Mouse (Mus musculus): Measurements from ENCODE around the gene Gm5148. TPM values are rescaled to one million over a fixed set of nuclear protein-coding genes. Genes with fewer than 3 reads are reported as not detected.

Gene Gm5148
- polyA plus RNA-seq, 1 experiment from 2014 or later, result 1.4 TPM

DNA sequence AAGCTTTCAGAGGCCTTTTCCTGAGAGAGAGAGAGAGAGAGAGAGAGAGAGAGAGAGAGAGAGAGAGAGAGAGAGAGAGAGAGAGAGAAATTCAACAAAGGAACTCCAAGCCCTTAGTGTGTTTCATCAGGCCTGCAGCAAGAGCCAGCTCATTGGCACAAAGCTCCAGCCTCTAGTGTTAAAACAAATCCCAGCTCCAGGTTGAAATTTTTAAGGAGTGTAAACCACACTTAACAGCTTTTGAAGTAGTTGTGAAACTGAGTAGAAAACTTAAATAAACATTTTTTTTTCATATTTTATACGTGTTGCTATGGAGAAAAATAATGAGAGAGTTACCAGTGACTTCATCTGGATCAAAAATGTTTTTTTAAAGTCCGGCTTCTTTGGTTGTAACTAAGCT is 7.3 kb downstream of the Gm5148 start:
- Histone ChIP-seq H3K4me3 (ENCODE audit: low read depth, low read length) (no peak overlapping the region), H3K9me3 (replicated peaks; ENCODE audit: control insufficient read depth, low read length) (no peaks in the 10 kb centered on the region), H3K27me3 (ENCODE audit: control insufficient read depth, insufficient read depth, low read length) (peaks cover 7% of the 10 kb centered on the region; the same call in 1 of the 2 replicates), H3K36me3 (ENCODE audit: control insufficient read depth, insufficient read depth, low read length) (no peaks in the 10 kb centered on the region), H3K4me1 (ENCODE audit: control insufficient read depth, insufficient read depth, low read length) (no peaks in the 10 kb centered on the region), H3K27ac (ENCODE audit: low read depth, low read length) (no peak overlapping the region), H3K4me2 (no peak overlapping the region), H3K9ac (ENCODE audit: low read depth, low read length) (no peak overlapping the region)
- WGBS (ENCODE audit: insufficient replicate concordance), result 74% methylated on average over 2 of the region's 2 CpGs
- ATAC-seq (replicated peaks; ENCODE audit: insufficient number of reproducible peaks, low FRiP score, low TSS enrichment), result no peak

DNA sequence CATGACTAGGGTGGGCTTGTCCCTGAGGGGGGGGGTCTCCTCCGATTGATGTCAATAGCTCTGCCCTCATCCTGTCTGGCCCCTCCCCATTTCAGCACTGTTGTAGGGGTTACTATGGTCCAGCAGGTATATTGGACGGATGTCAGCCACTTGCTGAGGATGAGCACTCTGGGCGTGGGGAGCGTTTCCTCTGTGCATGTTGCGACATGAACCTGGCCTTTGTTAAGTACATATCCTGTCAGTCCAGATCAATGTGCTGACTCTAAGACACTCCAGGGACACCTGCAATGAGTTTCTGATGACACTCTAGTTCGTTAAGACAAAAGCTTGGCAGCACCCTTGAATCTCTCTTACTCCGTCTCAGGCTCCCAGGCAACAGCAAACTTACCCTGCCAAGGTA is 8.6 kb downstream of the Gm5148 start:
- H3K4me2 ChIP-seq, result no peak overlapping the region
- H3K27me3 ChIP-seq (ENCODE audit: control insufficient read depth, insufficient read depth, low read length), result no peaks in the 10 kb centered on the region
- H3K9me3 ChIP-seq (replicated peaks; ENCODE audit: control insufficient read depth, low read length), result no peaks in the 10 kb centered on the region
- no peaks in the 10 kb centered on the region for H3K4me1 ChIP-seq (ENCODE audit: control insufficient read depth, insufficient read depth, low read length)
- ATAC-seq (replicated peaks; ENCODE audit: insufficient number of reproducible peaks, low FRiP score, low TSS enrichment), result no peak
- no peak overlapping the region for H3K9ac ChIP-seq (ENCODE audit: low read depth, low read length)
- WGBS (ENCODE audit: insufficient replicate concordance), result 80% methylated on average over 7 of the region's 7 CpGs
- H3K36me3 ChIP-seq (ENCODE audit: control insufficient read depth, insufficient read depth, low read length), result no peaks in the 10 kb centered on the region
- no peak overlapping the region for H3K4me3 ChIP-seq (ENCODE audit: low read depth, low read length)
- H3K27ac ChIP-seq (ENCODE audit: low read depth, low read length), result no peak overlapping the region

- peaks cover 3% of the 10 kb centered on the region; the same call in 1 of the 2 replicates for H3K27me3 ChIP-seq (ENCODE audit: control insufficient read depth, insufficient read depth, low read length)
- no peak overlapping the region for H3K9ac ChIP-seq (ENCODE audit: low read depth, low read length)
- no peaks in the 10 kb centered on the region for H3K36me3 ChIP-seq (ENCODE audit: control insufficient read depth, insufficient read depth, low read length)
- 31% methylated on average over 9 of the region's 9 CpGs for WGBS (ENCODE audit: insufficient replicate concordance)
- H3K27ac ChIP-seq (ENCODE audit: low read depth, low read length), result no peak overlapping the region
- no peaks in the 10 kb centered on the region for H3K4me1 ChIP-seq (ENCODE audit: control insufficient read depth, insufficient read depth, low read length)
- no peak for ATAC-seq (replicated peaks; ENCODE audit: insufficient number of reproducible peaks, low FRiP score, low TSS enrichment)
- H3K4me2 ChIP-seq, result no peak overlapping the region
- no peaks in the 10 kb centered on the region for H3K9me3 ChIP-seq (replicated peaks; ENCODE audit: control insufficient read depth, low read length)
- H3K4me3 ChIP-seq (ENCODE audit: low read depth, low read length), result no peak overlapping the region
Measured at GRCm38 (mm10) chr3:37712501-37712900, 11.8 kb downstream of the Gm5148 start.

GRCm38 (mm10) chr3:37711639-37712038 is 12.7 kb downstream of the Gm5148 start:
- Histone ChIP-seq H3K9me3 (replicated peaks; ENCODE audit: control insufficient read depth, low read length) (no peaks in the 10 kb centered on the region), H3K36me3 (ENCODE audit: control insufficient read depth, insufficient read depth, low read length) (no peaks in the 10 kb centered on the region), H3K4me3 (ENCODE audit: low read depth, low read length) (no peak overlapping the region), H3K27ac (ENCODE audit: low read depth, low read length) (no peak overlapping the region), H3K4me1 (ENCODE audit: control insufficient read depth, insufficient read depth, low read length) (no peaks in the 10 kb centered on the region), H3K27me3 (ENCODE audit: control insufficient read depth, insufficient read depth, low read length) (peaks cover 3% of the 10 kb centered on the region; the same call in 1 of the 2 replicates), H3K9ac (ENCODE audit: low read depth, low read length) (no peak overlapping the region), H3K4me2 (no peak overlapping the region)
- 76% methylated on average over 4 of the region's 4 CpGs for WGBS (ENCODE audit: insufficient replicate concordance)
- ATAC-seq (replicated peaks; ENCODE audit: insufficient number of reproducible peaks, low FRiP score, low TSS enrichment), result no peak

- WGBS (ENCODE audit: insufficient replicate concordance), result 82% methylated on average over 6 of the region's 6 CpGs
- Histone ChIP-seq H3K27ac (ENCODE audit: low read depth, low read length) (no peak overlapping the region), H3K4me3 (ENCODE audit: low read depth, low read length) (no peak overlapping the region), H3K9me3 (replicated peaks; ENCODE audit: control insufficient read depth, low read length) (peaks cover 3% of the 10 kb centered on the region; the same call in 1 of the 2 replicates), H3K36me3 (ENCODE audit: control insufficient read depth, insufficient read depth, low read length) (no peaks in the 10 kb centered on the region), H3K9ac (ENCODE audit: low read depth, low read length) (no peak overlapping the region), H3K4me2 (no peak overlapping the region), H3K4me1 (ENCODE audit: control insufficient read depth, insufficient read depth, low read length) (peaks cover 6% of the 10 kb centered on the region; the same call in 1 of the 2 replicates), H3K27me3 (ENCODE audit: control insufficient read depth, insufficient read depth, low read length) (peaks cover 3% of the 10 kb centered on the region; the same call in 1 of the 2 replicates)
- ATAC-seq (replicated peaks; ENCODE audit: insufficient number of reproducible peaks, low FRiP score, low TSS enrichment), result no peak
Measured at GRCm38 (mm10) chr3:37707801-37708200, 16.5 kb downstream of the Gm5148 start.

GRCm38 (mm10) chr3:37706439-37706838 is 17.9 kb downstream of the Gm5148 start:
- WGBS (ENCODE audit: insufficient replicate concordance), result 74% methylated on average over 4 of the region's 4 CpGs
- H3K9me3 ChIP-seq (replicated peaks; ENCODE audit: control insufficient read depth, low read length), result peaks cover 9% of the 10 kb centered on the region
- peaks cover 3% of the 10 kb centered on the region; the same call in 1 of the 2 replicates for H3K27me3 ChIP-seq (ENCODE audit: control insufficient read depth, insufficient read depth, low read length)
- ATAC-seq (replicated peaks; ENCODE audit: insufficient number of reproducible peaks, low FRiP score, low TSS enrichment), result no peak
- no peak overlapping the region for H3K27ac ChIP-seq (ENCODE audit: low read depth, low read length)
- H3K4me1 ChIP-seq (ENCODE audit: control insufficient read depth, insufficient read depth, low read length), result peaks cover 6% of the 10 kb centered on the region; the same call in 1 of the 2 replicates
- no peak overlapping the region for H3K4me2 ChIP-seq
- no peaks in the 10 kb centered on the region for H3K36me3 ChIP-seq (ENCODE audit: control insufficient read depth, insufficient read depth, low read length)
- H3K4me3 ChIP-seq (ENCODE audit: low read depth, low read length), result no peak overlapping the region
- H3K9ac ChIP-seq (ENCODE audit: low read depth, low read length), result no peak overlapping the region

DNA sequence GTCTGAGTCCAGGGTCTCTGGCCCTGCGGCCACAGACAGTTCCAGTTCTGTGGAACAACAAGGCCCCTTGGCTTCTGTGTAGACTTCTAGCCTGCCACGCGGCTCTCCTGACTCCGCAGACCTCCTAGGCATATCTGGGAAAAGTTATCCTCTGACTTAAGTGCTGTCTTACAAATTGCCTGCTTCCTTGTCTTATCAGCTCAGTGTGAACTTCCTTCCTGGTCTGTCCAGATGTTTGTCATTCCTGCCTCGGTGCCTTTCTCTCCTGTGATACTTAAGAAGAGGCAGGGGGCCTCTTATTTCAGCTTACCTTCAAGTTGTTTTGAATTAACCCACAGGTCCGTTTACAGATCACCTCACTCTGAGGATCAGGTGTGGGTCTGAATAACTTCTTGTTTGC is 18.9 kb downstream of the Gm5148 start:
- H3K27ac ChIP-seq (ENCODE audit: low read depth, low read length), result no peak overlapping the region
- peaks cover 6% of the 10 kb centered on the region; the same call in 1 of the 2 replicates for H3K4me1 ChIP-seq (ENCODE audit: control insufficient read depth, insufficient read depth, low read length)
- H3K36me3 ChIP-seq (ENCODE audit: control insufficient read depth, insufficient read depth, low read length), result no peaks in the 10 kb centered on the region
- no peak overlapping the region for H3K9ac ChIP-seq (ENCODE audit: low read depth, low read length)
- 0 out of 2 replicates have a peak overlapping the region, but pooled peaks have one; percentile 21 for H3K4me2 ChIP-seq
- H3K27me3 ChIP-seq (ENCODE audit: control insufficient read depth, insufficient read depth, low read length), result peaks cover 3% of the 10 kb centered on the region; the same call in 1 of the 2 replicates
- H3K9me3 ChIP-seq (replicated peaks; ENCODE audit: control insufficient read depth, low read length), result peaks cover 9% of the 10 kb centered on the region
- 16% methylated on average over 6 of the region's 6 CpGs for WGBS (ENCODE audit: insufficient replicate concordance)
- ATAC-seq (replicated peaks; ENCODE audit: insufficient number of reproducible peaks, low FRiP score, low TSS enrichment), result no peak
- H3K4me3 ChIP-seq (ENCODE audit: low read depth, low read length), result no peak overlapping the region

GRCm38 (mm10) chr3:37704701-37705279 is 19.5 kb downstream of the Gm5148 start:
- H3K36me3 ChIP-seq (ENCODE audit: control insufficient read depth, insufficient read depth, low read length), result no peaks in the 10 kb centered on the region
- 25% methylated on average over 14 of the region's 14 CpGs for WGBS (ENCODE audit: insufficient replicate concordance)
- H3K27me3 ChIP-seq (ENCODE audit: control insufficient read depth, insufficient read depth, low read length), result peaks cover 3% of the 10 kb centered on the region; the same call in 1 of the 2 replicates
- peaks cover 9% of the 10 kb centered on the region for H3K9me3 ChIP-seq (replicated peaks; ENCODE audit: control insufficient read depth, low read length)
- no peak overlapping the region for H3K9ac ChIP-seq (ENCODE audit: low read depth, low read length)
- 0 out of 2 replicates have a peak, but pooled peaks have one; percentile 52 for ATAC-seq (replicated peaks; ENCODE audit: insufficient number of reproducible peaks, low FRiP score, low TSS enrichment)
- H3K4me2 ChIP-seq, result peak overlapping the region; percentile 21
- H3K4me1 ChIP-seq (ENCODE audit: control insufficient read depth, insufficient read depth, low read length), result peaks cover 6% of the 10 kb centered on the region; the same call in 1 of the 2 replicates
- no peak overlapping the region for H3K27ac ChIP-seq (ENCODE audit: low read depth, low read length)
- H3K4me3 ChIP-seq (ENCODE audit: low read depth, low read length), result no peak overlapping the region

DNA sequence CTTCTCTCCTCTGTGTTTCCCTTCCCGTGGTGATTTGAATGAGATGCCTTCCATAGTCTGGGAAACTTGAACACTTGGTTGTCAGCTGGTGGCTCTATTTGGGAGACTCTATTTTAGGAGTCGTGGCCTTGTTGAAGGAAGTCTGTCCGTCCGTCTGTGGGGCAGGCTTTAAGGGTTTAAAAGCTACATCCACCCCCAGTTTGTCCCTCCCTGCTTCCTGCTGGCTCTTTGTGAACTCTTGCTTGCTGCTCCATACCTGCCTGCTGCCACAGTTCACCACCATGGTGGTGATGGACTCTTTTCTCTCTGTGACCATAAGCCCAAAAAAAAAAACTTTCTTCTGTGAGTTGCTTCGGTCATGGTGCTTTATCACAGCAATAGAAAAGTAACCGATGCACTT is 21.2 kb downstream of the Gm5148 start:
- Histone ChIP-seq H3K9me3 (replicated peaks; ENCODE audit: control insufficient read depth, low read length) (peaks cover 9% of the 10 kb centered on the region), H3K4me2 (no peak overlapping the region), H3K36me3 (ENCODE audit: control insufficient read depth, insufficient read depth, low read length) (no peaks in the 10 kb centered on the region), H3K4me1 (ENCODE audit: control insufficient read depth, insufficient read depth, low read length) (peaks cover 6% of the 10 kb centered on the region; the same call in 1 of the 2 replicates), H3K27ac (ENCODE audit: low read depth, low read length) (no peak overlapping the region), H3K27me3 (ENCODE audit: control insufficient read depth, insufficient read depth, low read length) (peaks cover 3% of the 10 kb centered on the region; the same call in 1 of the 2 replicates), H3K4me3 (ENCODE audit: low read depth, low read length) (no peak overlapping the region), H3K9ac (ENCODE audit: low read depth, low read length) (no peak overlapping the region)
- WGBS (ENCODE audit: insufficient replicate concordance), result 89% methylated on average over 6 of the region's 6 CpGs
- no peak for ATAC-seq (replicated peaks; ENCODE audit: insufficient number of reproducible peaks, low FRiP score, low TSS enrichment)
